Mouse (Mus musculus) lung, embryonic 14.5 days (tissue): ENCODE measurements around the gene Mtor. TPM values are rescaled to one million over a fixed set of nuclear protein-coding genes. Genes with fewer than 3 reads are reported as not detected.

Source experiments
- ATAC-seq: fragments of 200-750 bp; cut with Nextera tagmentation; 2 replicates; pipeline ENCODE4 v1.8.0; 2017; ENCODE audit warnings: mild to moderate bottlenecking, moderate TSS enrichment, moderate library complexity; ENCODE audit not compliant: insufficient read depth
- DNase-seq: peaks from one replicate; pipeline ENCODE4 v3.0.0-alpha.2; 2015
- H3K27ac ChIP-seq: fragments of 300-500 bp; sonication (generic); 2 replicates; pipeline ENCODE4 v1.5.1; 2014; ENCODE audit warnings: low read depth, mild to moderate bottlenecking, moderate library complexity
- H3K27me3 ChIP-seq: fragments of 300-500 bp; sonication (generic); 2 replicates; pipeline ENCODE4 v1.6.1; 2014; ENCODE audit warnings: low read length, control low read depth; ENCODE audit not compliant: insufficient read depth
- H3K36me3 ChIP-seq: fragments of 300-500 bp; sonication (generic); 2 replicates; pipeline ENCODE4 v1.6.1; 2014; ENCODE audit warnings: control low read depth; ENCODE audit not compliant: insufficient read depth
- H3K4me1 ChIP-seq: fragments of 300-500 bp; sonication (generic); 2 replicates; pipeline ENCODE4 v1.6.1; 2014; ENCODE audit warnings: antibody characterized with exemption, control low read depth; ENCODE audit not compliant: insufficient read depth
- H3K4me2 ChIP-seq: fragments of 300-500 bp; sonication (generic); 2 replicates; pipeline ENCODE4 v1.6.1; 2014; ENCODE audit warnings: mild to moderate bottlenecking
- H3K4me3 ChIP-seq: fragments of 300-500 bp; sonication (generic); 2 replicates; pipeline ENCODE4 v1.5.1; 2014; ENCODE audit warnings: low read depth, low read length
- H3K9ac ChIP-seq: fragments of 300-500 bp; sonication (generic); 2 replicates; pipeline ENCODE4 v1.6.1; 2014
- H3K9me3 ChIP-seq: fragments of 300-500 bp; sonication (generic); 2 replicates; pipeline ENCODE4 v1.6.1; 2016; ENCODE audit warnings: low read depth, low read length, control low read depth
- CTCF ChIP-seq: IDR thresholded peaks from 2 replicates; pipeline ENCODE4 v1.5.1; 2016; ENCODE audit warnings: antibody characterized with exemption, low read depth
- WGBS: fragments of 180-500 bp; shearing (Covaris S2); extraction: QIAGEN DNeasy Blood & Tissue Kit; methylation state at CpG from one replicate; pipeline ENCODE4 v1.1.7; 2014; 5-methylcytosine and 5-hydroxymethylcytosine counted together
- polyA plus RNA-seq: library from polyadenylated mRNA; unstranded; fragments of >200 nt; fragmentation: Nextera tagmentation; extraction: Ambion mirVana; gene quantifications from 2 replicates; pipeline ENCODE4 v1.2.1, GENCODE M21; 2014

The Mtor gene
- polyA plus RNA-seq, 1 experiment from 2014 or later: 21.3 TPM

- TF ChIP-seq CTCF: no peak
- DNase-seq (no peak), ATAC-seq (no peak)
- Histone ChIP-seq H3K27me3 (0 out of 2 replicates have a peak, but pooled peaks cover 9% of the 10 kb centered on the region), H3K9me3 (no peaks in the 10 kb centered on the region), H3K4me2 (no peak overlapping the region), H3K4me1 (no peaks in the 10 kb centered on the region), H3K36me3 (no peaks in the 10 kb centered on the region), H3K9ac (no peak overlapping the region), H3K4me3 (no peak overlapping the region), H3K27ac (no peak overlapping the region)
- WGBS: 46% methylated on average over 11 of the region's 11 CpGs
Measured at GRCm38 (mm10) chr4:148417074-148417526, 31.3 kb upstream of the Mtor start.

DNA sequence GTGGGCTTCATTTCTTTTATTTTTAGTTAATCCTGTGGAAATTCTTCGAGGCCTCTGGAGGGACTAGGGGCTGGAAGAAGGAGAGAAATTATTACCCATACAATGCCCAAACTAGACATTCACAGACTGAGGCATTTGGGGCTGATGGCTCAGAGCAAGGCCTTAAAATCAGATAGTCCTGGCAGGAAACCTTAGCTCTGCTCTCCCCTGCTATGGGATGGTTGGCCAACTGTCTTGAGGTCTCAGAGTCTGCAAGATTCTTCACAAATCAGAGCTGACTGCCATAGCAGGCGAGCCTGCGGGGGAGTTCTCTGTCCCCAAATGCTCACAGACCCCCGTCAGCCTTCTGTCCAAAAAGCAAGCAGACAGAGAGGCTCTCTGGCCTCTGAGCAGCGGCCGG, 30.9 kb upstream of the Mtor start:
- no peak overlapping the region for H3K9ac ChIP-seq
- TF ChIP-seq CTCF: no peak
- H3K27me3 ChIP-seq: 0 out of 2 replicates have a peak, but pooled peaks cover 9% of the 10 kb centered on the region
- H3K36me3 ChIP-seq: no peaks in the 10 kb centered on the region
- H3K9me3 ChIP-seq: no peaks in the 10 kb centered on the region
- H3K4me1 ChIP-seq: no peaks in the 10 kb centered on the region
- H3K4me3 ChIP-seq: no peak overlapping the region
- DNase-seq (no peak), ATAC-seq (no peak)
- H3K27ac ChIP-seq: no peak overlapping the region
- 69% methylated on average over 6 of the region's 6 CpGs for WGBS
- H3K4me2 ChIP-seq: no peak overlapping the region

GRCm38 (mm10) chr4:148426950-148427850, 21.2 kb upstream of the Mtor start:
- Histone ChIP-seq H3K27ac (no peak overlapping the region), H3K4me2 (no peak overlapping the region), H3K27me3 (no peaks in the 10 kb centered on the region), H3K9ac (no peak overlapping the region), H3K9me3 (no peaks in the 10 kb centered on the region), H3K36me3 (no peaks in the 10 kb centered on the region), H3K4me3 (no peak overlapping the region), H3K4me1 (no peaks in the 10 kb centered on the region)
- 75% methylated on average over 10 of the region's 10 CpGs for WGBS
- no peak for TF ChIP-seq CTCF
- ATAC-seq: no peak
- DNase-seq: no peak

- no peak for DNase-seq
- no peaks in the 10 kb centered on the region for H3K27me3 ChIP-seq
- H3K4me2 ChIP-seq: no peak overlapping the region
- 80% methylated on average over 5 of the region's 5 CpGs for WGBS
- no peak overlapping the region for H3K9ac ChIP-seq
- TF ChIP-seq CTCF: no peak
- ATAC-seq: no peak
- no peak overlapping the region for H3K4me3 ChIP-seq
- H3K9me3 ChIP-seq: no peaks in the 10 kb centered on the region
- H3K4me1 ChIP-seq: no peaks in the 10 kb centered on the region
- no peak overlapping the region for H3K27ac ChIP-seq
- H3K36me3 ChIP-seq: 0 out of 2 replicates have a peak, but pooled peaks cover 2% of the 10 kb centered on the region
Measured at GRCm38 (mm10) chr4:148428544-148428943, 19.9 kb upstream of the Mtor start.

- Histone ChIP-seq H3K4me2 (no peak overlapping the region), H3K27ac (no peak overlapping the region), H3K4me3 (no peak overlapping the region), H3K9me3 (no peaks in the 10 kb centered on the region), H3K9ac (no peak overlapping the region), H3K36me3 (0 out of 2 replicates have a peak, but pooled peaks cover 6% of the 10 kb centered on the region), H3K4me1 (no peaks in the 10 kb centered on the region), H3K27me3 (no peaks in the 10 kb centered on the region)
- TF ChIP-seq CTCF: no peak
- DNase-seq: no peak
- ATAC-seq: no peak
- 78% methylated on average over 11 of the region's 11 CpGs for WGBS
Measured at GRCm38 (mm10) chr4:148429121-148429520, 19.3 kb upstream of the Mtor start.

DNA sequence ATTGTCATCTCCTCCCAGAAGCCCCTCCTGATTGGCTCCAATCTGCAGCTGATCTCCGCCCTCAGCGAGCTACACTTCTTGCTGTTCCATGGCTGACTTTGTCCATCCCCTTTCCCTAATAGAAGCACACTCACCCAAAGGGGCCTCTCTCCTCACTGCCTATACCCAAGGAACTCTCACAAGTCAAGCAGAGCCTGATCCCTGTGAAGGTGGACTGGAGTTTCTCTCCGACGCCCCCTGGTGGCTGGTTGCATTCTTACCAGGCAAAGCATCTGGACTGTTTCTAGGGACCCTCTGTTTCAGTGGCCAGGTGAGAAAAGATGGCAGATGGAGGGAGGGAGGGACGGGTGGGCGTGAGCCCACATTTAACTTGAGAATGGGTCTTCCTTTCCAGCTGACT, 18.7 kb upstream of the Mtor start:
- Histone ChIP-seq H3K4me2 (no peak overlapping the region), H3K27ac (no peak overlapping the region), H3K9me3 (no peaks in the 10 kb centered on the region), H3K4me1 (no peaks in the 10 kb centered on the region), H3K36me3 (0 out of 2 replicates have a peak, but pooled peaks cover 6% of the 10 kb centered on the region), H3K27me3 (no peaks in the 10 kb centered on the region), H3K4me3 (no peak overlapping the region), H3K9ac (no peak overlapping the region)
- ATAC-seq: peak; percentile 22; the same call in 1 of the 2 replicates
- peak; percentile 83 for DNase-seq
- WGBS: 26% methylated on average over 6 of the region's 6 CpGs
- peak; percentile 85 for TF ChIP-seq CTCF

DNA sequence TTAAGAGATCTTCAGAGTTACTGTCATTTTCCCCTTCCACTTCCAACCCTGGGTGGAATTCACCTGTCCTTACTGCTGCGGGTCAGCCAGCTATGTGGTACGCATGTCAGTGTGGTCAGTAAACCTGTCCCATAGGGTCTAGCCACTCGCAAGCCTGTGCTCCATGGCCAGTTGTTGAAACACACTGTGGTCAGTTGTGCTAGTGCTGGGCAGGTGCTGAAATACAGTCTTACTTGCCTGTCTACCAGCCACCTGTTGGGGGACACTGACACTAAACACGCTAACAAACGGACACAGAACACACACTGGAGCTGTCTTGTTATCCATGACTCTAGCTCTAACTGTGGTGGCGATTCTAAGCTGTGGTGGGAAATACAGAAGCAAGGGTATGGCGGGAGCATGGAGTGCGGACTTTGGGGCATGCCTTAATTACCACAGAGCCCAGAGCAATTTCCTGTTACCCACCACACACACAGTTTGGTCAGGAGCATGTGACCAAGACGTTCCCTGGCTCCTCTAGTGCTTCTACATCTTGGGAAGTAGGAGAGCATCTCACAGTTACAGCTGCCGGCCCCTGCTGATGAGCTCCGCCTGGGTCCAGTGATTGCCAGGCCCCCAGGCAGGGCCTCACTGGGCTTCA, 17.4 kb upstream of the Mtor start:
- no peak for TF ChIP-seq CTCF
- no peak for DNase-seq
- H3K27ac ChIP-seq: no peak overlapping the region
- no peak overlapping the region for H3K4me3 ChIP-seq
- peaks cover 6% of the 10 kb centered on the region; the same call in 1 of the 2 replicates for H3K36me3 ChIP-seq
- H3K27me3 ChIP-seq: no peaks in the 10 kb centered on the region
- H3K9me3 ChIP-seq: no peaks in the 10 kb centered on the region
- H3K4me2 ChIP-seq: no peak overlapping the region
- H3K4me1 ChIP-seq: no peaks in the 10 kb centered on the region
- 82% methylated on average over 11 of the region's 11 CpGs for WGBS
- no peak for ATAC-seq
- H3K9ac ChIP-seq: no peak overlapping the region
